Mouse (Mus musculus) megakaryocyte, embryonic 14.5 days (primary cell): Measurements from ENCODE around the gene Golga2.

Experiments used
- FLI1 ChIP-seq: IDR thresholded peaks from 2 replicates; pipeline ENCODE4 v1.6.1; 2012; ENCODE audit warnings: low read length, inconsistent platforms, mixed read lengths
- GATA1 ChIP-seq: IDR thresholded peaks from 3 replicates; pipeline ENCODE4 v1.6.1; 2012; ENCODE audit warnings: mixed read lengths, low read length, inconsistent platforms, borderline replicate concordance

DNA sequence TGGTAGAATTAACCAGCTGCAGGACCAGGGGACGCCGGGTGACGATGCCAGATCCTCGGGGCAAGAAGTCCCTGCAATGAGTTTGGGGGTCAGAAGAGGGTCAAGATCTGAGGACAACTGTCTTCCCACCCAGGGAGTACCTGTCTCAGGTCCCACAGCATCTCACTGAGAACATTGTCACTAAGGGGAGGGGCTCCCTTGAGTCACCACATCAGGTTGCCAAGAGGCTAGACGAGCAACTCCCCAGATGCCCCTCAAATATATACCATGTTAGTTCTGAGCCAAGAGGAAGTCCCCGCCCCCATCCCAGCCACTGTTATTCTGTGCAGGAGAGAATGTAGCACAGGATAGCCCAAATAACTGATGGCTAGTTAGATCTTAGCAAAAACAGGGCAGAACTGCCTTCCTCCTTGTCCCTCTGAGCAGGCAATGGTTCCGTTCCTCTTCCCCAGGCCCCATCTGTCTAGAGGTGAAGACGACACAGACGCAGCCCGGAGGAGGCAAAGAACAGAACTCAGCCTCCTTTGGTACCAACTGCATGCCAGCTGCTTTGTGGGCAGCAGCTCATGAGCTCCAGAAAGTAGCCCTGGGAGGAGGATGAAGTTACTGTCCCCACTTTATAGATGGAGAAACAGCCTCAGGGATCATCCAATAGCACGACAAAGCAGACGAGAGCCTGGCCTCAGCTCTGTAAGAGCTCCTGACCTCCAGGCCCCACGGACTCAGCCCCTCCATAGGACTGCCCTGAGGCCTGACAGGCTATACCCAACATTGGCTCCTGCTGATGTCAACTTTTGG, 53.9 kb downstream of the Golga2 start:
- TF ChIP-seq GATA1 (no peak), FLI1 (no peak)
